Mouse (Mus musculus) fat pad, adult 2 months (tissue): ENCODE measurements at regions not wholly inside any gene's neighbourhood (a gene's known extent, or its start where the extent isn't known, plus 50 kb on each side); places are given as distances from the start of the nearest gene placed in this dataset.

Experiments used
- DNase-seq: peaks from one replicate; pipeline ENCODE4 v3.0.0-alpha.2; 2011; ENCODE audit warnings: low read depth, low spot score; ENCODE audit errors: extremely low read depth

DNA sequence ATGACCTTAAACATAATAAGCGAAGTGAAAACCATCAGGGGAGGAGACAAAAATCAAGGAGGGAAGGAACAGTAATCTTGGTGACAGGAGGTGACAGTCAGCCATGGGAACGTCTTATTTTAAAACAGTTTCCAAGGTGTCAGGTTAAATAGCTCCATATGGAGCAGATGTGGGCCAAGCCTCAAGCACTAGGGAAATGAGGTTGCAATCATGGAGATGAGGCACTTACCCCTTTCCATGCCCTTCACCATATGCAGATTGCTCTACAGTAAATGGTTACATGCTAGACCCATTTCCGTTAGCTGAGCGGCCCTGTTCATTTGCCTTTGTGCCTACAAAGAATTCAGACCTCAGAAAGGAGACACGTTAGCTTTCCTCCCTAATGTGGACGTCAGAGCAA lies 204.8 kb upstream of the Gm6793 start:
- no peak for DNase-seq

DNA sequence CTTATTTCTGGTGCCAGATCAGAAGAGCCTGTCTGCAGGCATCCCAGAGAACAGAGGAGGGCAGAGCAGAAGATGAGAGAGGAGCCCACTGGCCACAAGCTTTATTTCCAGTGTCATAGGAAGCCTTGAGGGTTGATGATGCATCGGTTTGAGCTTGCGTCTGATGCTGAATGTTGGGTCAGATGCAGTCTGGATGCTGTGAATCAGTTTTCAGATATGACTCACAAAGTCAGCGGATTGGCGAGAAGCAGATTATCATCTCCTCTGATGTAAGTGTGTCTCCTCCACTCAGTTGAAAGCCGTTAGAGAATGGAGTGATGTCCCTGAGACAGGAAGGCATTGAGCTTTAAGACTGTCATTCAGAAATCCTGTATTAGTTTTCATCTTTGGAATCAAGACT lies 197.3 kb upstream of the Gm6793 start:
- DNase-seq: no peak

DNA sequence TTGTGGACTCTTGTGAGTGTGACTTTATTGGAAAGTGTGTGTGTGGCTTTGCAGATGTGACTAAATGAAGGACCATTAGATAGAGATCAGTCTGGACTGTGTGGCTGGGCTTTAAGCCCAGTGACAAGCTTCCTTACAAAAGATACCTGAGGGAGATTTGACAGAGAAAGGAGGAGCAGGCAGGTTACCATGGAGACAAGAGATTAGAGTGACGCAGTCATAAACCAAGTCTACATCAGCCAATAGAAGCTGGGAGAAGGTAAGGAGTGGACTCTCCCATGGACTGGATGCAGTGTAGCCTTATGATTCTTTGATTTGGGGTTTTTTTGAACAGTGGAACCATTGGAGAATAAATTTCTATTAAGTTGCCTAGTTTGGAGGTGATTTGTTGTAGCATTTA lies 181.6 kb upstream of the Gm6793 start:
- DNase-seq: no peak

DNA sequence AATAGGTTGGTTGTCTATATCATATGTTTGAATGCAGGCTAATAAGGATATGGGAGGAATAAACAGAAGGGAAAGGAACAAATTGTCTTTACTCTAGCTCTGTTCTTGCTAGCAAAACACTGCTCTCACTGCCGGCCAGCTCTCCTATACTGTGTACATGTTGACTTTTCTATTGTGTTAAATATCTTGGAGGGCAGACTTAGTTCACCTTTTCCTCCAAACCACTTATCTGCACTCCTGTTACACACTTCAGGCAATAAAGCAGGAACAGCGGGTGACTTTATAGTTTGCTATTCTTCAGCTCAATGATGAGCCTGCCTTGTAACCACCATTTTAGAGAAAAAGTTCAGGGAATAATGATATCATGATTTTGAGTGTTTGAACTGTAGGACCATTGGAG lies 181.0 kb upstream of the Gm6793 start:
- DNase-seq: no peak

DNA sequence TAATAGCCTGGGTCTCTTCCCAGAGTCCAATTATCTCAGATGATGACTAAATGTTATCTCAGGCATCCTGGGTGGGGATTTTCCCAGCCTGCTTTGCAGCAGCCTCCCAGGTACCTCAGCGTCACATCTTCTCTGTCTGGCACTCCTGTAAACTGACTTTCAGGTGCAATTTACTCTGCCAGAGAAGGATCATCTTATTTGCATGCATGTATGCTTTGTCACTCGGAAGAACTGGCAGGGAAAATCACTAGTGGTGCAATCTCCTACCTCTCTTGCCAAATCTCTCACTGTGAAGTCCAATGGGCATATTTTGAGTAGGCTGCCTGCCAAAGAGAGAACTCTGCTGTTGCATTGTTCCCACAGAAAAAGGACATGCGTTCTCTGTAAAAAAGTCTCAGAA lies 177.0 kb upstream of the Gm6793 start:
- DNase-seq: peak; percentile 11

DNA sequence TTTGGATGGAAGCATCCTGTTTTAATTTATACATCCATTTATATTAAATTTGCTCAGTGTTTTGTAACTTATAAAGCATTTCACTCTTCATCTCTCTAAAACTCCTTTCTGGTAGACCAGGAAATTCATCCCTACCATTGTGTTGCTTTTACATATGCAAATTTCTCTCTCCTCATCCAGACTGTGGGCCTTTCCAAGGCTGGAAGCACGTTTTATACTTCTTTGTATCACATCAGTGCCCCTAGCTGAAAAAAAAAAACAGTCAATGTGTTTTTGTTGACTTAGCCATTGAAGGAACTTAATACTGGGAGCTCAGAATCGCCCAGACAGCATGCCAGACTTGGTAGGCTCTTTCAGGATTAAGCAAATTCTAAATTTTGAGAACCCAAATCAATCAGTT lies 174.9 kb upstream of the Gm6793 start:
- no peak for DNase-seq

DNA sequence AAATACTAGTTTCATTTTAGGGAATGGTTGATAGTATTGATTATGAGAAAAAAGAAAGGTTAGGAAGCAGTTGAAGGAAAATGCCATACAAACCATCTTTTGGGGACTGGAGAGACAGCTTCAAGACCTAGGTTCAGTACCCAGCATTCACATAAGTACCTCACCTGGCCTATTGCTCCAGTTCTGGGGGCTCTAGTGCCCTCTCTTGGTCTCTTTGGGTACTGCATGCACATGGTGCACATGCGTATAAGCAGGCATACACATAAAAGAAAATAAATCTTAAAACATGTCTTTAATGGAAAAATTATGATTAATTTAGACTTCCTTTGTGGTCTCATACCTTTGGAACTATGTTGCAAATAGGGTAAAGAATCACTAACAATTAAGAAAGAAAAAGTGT lies 155.3 kb upstream of the Gm6793 start:
- DNase-seq: no peak

DNA sequence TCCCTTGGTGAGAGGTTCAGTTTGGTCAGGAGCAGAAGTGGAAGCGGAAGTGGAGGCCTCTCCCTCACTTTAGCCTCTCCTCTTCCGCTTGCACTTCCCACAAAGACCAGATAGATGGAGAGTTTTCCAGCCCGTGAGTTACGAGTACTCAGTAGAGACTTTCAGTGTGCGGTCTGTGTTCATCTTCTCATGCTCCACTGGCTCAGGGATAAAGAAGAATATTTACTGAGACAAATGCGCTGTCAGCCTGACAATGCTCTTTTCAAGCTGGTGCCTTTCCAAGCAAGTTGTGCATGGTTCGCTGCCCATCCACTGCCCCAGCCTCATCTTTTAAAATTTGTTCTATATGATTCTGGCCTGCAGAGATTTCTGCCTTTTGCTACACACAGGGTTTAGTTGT lies 141.8 kb upstream of the Gm6793 start:
- no peak for DNase-seq

DNA sequence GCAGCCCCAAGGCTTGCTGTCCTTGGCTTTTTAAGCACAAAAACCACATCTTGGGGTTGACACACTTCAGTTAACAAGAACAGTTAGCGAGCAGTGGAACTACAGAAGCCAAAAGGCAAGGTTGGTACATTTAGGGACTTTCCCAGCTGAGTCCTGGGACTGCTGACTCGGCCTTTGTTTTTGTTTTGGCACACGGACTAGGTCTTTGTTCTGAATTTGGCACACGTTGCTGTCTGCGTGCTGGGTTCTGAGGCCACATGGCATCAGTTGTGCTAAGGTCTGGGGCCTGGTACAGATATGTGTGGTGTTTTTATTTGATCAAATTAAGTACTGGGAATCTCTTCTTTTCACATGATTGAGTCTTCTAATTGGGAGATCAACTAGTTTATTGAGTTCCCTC lies 124.1 kb upstream of the Gm6793 start:
- DNase-seq: peak; percentile 7

DNA sequence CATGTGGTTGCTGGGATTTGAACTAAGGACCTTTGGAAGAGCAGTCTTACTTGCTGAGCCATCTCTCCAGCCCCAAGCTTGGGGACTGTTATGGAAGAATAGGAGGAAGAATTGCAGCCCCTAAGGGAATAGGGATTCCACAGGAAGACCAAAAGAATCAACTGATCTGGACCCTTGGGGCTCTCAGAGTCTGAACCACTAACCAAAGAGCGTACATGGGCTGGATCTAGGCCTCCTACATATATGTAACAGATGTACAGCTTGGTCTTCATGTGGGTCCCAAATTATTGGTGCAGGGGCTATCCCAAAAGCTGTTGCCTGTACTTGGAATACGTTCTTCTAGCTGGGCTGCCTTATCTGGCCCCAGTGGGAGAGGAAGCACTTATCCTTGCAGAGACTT lies 115.4 kb upstream of the Gm6793 start:
- no peak for DNase-seq

DNA sequence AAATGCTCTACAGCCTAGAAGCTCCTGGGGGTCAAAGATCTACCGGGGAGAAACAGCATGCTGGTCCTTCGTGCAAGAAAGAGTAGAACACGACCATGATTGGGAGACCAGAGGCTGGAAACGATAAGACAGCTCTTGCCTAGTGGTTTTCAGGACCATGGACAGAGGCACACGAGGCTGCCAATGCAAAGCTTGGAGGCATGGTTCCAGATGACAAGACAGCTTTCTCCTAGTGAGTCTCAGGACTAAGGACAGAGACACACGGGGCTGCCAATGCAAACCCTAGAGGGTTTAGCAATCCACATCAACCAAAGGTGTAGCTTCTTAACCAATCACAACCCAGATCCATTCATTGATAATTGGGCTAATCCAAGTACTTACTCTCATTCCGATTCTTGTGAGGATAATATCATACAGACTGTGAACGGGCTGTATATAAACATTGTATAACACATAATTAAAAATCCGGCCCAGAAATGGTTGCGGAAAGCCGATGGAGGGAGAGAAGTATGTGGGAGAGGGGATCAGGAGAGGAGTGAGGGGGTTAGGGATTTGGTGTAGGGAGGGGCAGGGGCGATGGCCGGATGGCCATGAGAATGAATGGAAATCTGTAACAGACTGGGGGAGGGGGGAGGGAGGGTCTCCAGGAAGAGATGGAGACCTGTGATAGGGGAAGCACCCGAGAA lies 114.1 kb upstream of the Gm6793 start:
- DNase-seq: peak; percentile 16

DNA sequence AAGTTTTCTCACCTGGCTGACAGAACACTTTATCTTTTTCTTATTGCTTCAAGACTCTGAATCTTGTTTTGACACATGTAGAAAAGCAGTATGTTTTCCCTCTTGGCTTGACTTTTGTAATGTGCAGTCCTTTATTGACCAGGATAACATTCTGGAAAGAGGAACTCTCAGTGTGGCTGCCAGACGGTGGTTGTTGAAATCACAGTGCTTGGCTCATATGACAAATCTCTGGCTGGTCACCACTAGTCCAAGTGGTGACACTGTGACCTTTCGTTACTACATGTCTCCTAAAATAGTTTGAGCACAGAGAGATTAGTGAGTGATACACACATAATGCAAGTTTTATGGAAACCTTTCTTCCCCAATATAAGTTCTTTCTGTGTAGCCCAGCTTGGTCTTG lies 97.1 kb upstream of the Gm6793 start:
- no peak for DNase-seq

DNA sequence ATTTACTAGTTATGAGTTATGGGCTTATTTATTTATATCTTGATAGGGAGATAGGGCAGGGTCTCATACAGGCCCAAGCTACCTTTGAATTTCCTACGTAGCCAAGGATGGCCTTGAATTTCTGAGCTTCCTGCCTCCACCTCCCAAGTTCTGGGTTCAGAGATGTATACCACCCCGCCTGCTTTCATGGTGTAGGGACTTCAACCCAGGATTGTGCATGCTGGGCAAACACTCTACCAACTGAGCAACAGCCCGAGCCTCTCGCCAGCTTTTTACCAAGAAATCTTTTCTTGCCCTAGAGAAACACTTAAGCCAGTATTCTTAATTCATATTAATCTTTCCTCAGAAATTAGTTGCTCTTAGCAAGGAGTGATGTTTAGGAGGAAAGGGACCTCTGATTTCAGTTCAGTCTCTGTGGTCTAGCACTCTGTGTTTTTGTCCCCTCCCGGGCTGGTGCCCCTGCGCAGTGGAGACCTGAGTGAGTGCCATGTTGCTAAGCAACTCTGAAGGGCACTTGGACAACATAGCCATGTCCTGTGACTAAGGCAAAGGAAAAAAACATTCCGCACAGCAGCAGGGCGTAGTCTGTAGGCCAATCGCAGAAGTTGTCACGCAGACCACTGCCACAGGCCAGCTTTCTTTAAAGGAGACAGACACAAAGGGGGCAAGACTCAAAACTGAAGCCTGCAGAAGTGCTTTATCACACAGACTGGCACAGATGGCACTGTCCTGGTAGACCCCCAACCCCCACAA lies 83.2 kb upstream of the Gm6793 start:
- DNase-seq: no peak

DNA sequence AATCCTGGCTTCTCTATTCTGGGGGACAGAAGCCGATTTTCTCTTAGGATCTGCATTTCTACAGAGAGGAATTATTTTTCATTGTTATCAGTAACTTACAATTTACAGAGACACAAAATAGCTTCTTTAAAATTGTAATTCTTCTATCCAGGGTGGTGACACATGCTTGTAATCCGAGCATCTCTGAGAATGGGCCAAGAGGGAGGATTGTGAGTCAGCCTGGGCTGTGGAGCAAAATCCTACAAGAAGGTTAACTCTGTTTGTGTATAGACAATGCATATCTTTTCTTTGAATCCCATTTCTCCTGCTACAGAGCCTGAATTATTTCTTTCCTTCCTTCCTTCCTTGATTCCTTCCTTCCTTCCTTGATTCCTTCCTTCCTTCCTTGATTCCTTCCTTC lies 80.0 kb upstream of the Gm6793 start:
- DNase-seq: no peak

DNA sequence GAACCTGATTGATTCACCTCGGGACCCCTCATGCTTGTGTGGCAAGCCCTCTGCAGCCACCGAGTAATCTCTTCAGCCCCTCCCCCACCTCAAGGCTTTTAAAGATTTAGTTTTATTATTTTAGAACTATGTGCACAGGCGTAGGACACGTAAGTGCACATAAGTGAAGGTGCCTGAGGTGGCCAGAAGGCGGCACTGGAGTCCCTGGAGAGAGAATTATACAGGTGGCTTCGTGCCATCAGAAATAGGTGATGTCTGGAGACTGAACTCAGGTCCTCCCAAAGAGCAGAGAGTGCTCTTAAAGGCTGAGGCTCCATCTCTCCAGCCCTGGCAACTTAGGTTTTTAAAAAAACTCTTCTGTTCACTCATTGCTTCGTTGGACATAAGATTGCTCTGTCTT lies 78.7 kb upstream of the Gm6793 start:
- no peak for DNase-seq

DNA sequence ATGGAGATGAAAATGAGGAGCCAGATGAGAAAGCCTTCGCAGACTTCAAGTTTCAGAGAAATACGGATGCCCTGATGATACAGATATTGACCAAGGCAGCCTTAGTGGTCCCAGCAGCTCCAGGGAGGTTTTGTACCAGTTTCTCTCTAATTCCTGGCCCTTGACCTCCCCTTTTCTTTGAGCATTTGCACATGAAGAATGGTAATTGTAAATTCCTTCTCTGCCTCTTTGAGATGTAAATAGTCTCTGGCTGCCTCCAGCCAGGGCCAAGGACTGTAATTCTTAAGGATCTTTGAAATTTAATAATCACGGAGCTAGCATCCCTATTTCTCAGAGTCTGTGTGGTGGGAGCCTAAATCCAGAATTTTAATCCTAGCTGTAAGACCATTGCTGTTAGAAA lies 78.0 kb upstream of the Gm6793 start:
- DNase-seq: no peak

DNA sequence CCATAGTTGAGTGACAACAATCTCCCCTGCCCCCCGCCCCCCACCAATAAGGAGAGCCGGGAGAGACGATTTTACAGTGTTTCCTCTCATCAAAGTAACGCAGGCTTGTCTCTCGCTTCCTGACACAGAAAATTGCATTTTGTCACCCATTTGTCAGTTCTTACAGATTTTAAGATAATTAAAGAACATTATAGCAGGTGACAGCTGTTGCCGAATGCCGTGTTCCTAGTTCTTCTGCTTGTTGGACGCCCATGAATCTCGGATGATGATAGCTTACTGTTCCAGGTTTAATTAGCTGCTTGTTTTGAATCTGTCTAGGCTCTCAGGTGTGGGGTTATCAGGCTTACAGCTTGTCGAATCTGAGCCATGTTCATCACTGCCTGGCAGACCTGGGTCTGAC lies 63.8 kb upstream of the Gm6793 start:
- DNase-seq: no peak

DNA sequence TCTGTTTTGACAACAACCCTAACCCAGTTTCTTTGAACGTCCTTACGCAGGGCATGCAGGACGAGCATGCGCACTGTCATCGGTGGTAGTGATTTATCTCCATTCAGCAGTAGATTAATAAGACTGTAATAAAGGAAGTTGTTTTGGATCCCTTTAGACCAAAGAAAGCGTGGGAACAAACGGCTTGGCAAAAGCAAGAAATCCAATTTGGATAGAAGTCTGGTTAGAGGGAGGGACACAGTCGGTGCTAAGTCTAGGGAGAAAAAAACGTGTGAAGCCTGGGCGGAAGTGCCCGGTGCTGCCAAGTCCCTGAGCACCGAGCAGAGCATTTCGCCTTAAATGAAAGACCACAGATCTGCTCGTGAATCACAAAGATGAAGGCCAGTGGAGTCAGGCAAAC lies 57.4 kb upstream of the Gm6793 start:
- no peak for DNase-seq

DNA sequence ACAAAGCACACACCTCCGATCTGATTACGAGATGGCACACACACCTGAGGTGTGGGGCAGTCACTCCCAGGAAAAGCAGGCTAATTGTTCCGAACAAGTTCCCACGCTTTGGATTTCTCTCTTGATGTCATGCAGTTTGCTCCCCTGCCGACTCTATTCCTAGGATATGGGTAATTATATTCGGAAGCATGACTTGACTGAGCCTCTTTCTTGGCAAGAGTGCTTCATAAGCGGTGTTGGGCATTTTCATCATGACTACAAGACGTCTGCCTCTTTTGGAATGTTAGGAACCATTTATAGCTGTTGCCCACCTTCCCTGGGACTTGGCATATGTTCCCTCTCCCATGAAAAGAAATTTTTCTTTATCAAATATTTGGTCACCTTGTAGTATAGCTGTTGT lies 55.4 kb upstream of the Gm6793 start:
- DNase-seq: no peak
